Mouse (Mus musculus) heart, embryonic 16.5 days (tissue): ENCODE measurements at regions not wholly inside any gene's neighbourhood (a gene's known extent, or its start where the extent isn't known, plus 50 kb on each side); places are given as distances from the start of the nearest gene placed in this dataset.
A peak's percentile ranks its signal among the peaks of the same experiment; 100 is the strongest.
"Not testable (repeated sequence)": the region's sequence is repeated elsewhere in the genome, so short reads cannot be mapped to it uniquely, and the experiment has no call there.

Source experiments
- ATAC-seq: fragments of 200-750 bp; cut with Nextera tagmentation; replicated peaks from 2 replicates; pipeline ENCODE4 v1.8.0; 2017; ENCODE audit warnings: moderate number of reproducible peaks; ENCODE audit not compliant: insufficient read depth, low FRiP score; ENCODE audit errors: extremely low read depth
- H3K27ac ChIP-seq: fragments of 300-500 bp; sonication (generic); 2 replicates; pipeline ENCODE4 v1.5.1; 2014; ENCODE audit warnings: mild to moderate bottlenecking, low read length, control low read depth, moderate library complexity
- H3K27me3 ChIP-seq: fragments of 300-500 bp; sonication (generic); 2 replicates; pipeline ENCODE4 v1.6.1; 2014; ENCODE audit warnings: low read length, mixed read lengths; ENCODE audit not compliant: control insufficient read depth, insufficient read depth
- H3K36me3 ChIP-seq: fragments of 300-500 bp; sonication (generic); 2 replicates; pipeline ENCODE4 v1.6.1; 2014; ENCODE audit not compliant: control insufficient read depth, insufficient read depth
- H3K4me1 ChIP-seq: fragments of 300-500 bp; sonication (generic); 2 replicates; pipeline ENCODE4 v1.6.1; 2014; ENCODE audit warnings: low read length, mixed read lengths; ENCODE audit not compliant: control insufficient read depth, insufficient read depth
- H3K4me2 ChIP-seq: fragments of 300-500 bp; sonication (generic); 2 replicates; pipeline ENCODE4 v1.6.1; 2014; ENCODE audit warnings: low read depth, mild to moderate bottlenecking, control low read depth, low read length
- H3K4me3 ChIP-seq: fragments of 300-500 bp; sonication (generic); 2 replicates; pipeline ENCODE4 v1.5.1; 2014; ENCODE audit warnings: mild to moderate bottlenecking, control low read depth, low read length
- H3K9ac ChIP-seq: fragments of 300-500 bp; sonication (generic); 2 replicates; pipeline ENCODE4 v1.6.1; 2014; ENCODE audit warnings: low read length, control low read depth
- H3K9me3 ChIP-seq: fragments of 300-500 bp; sonication (generic); replicated peaks from 2 replicates; pipeline ENCODE4 v1.6.1; 2016; ENCODE audit warnings: low read length; ENCODE audit not compliant: control insufficient read depth
- WGBS: fragments of 180-500 bp; shearing (Covaris S2); extraction: QIAGEN DNeasy Blood & Tissue Kit; methylation state at CpG from one replicate; pipeline ENCODE4 v1.1.7; 2014; 5-methylcytosine and 5-hydroxymethylcytosine counted together

DNA sequence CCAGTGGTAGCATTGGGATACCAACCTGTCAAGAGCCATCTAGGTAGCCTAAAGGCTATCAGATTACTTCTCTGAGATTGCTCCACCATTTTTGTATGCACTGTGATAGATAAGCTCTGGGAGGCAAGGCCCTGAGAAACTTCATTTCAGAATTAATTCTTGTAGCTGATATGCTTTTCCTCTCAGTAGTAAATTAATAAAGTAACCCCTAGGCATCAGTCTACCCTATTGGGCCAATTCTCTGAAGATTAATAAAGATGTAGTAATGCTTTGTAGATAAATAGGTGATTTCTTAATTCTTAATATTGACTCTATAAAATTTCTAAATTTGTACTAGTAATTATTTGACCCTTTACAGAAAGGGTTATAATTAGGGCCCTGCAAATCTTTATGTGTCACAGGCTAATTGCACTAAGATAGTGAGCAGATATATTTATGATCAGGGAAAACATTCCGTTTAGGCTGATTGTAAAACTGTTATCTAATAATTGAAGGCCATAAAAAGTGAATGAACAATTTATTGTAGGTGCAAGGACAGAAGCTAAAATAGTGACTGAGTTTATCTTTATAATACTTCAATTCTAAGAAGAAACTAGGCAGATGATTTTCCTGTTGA lies 384.2 kb upstream of the 1700009N14Rik start:
- peaks cover 7% of the 10 kb centered on the region for H3K4me1 ChIP-seq
- 74% methylated on average over 1 of the region's 1 CpGs for WGBS
- no peaks in the 10 kb centered on the region for H3K9me3 ChIP-seq
- no peaks in the 10 kb centered on the region for H3K36me3 ChIP-seq
- H3K4me3 ChIP-seq = no peak overlapping the region
- no peak for ATAC-seq
- H3K27ac ChIP-seq = no peak overlapping the region
- no peak overlapping the region for H3K4me2 ChIP-seq
- H3K9ac ChIP-seq = no peak overlapping the region
- no peaks in the 10 kb centered on the region for H3K27me3 ChIP-seq

DNA sequence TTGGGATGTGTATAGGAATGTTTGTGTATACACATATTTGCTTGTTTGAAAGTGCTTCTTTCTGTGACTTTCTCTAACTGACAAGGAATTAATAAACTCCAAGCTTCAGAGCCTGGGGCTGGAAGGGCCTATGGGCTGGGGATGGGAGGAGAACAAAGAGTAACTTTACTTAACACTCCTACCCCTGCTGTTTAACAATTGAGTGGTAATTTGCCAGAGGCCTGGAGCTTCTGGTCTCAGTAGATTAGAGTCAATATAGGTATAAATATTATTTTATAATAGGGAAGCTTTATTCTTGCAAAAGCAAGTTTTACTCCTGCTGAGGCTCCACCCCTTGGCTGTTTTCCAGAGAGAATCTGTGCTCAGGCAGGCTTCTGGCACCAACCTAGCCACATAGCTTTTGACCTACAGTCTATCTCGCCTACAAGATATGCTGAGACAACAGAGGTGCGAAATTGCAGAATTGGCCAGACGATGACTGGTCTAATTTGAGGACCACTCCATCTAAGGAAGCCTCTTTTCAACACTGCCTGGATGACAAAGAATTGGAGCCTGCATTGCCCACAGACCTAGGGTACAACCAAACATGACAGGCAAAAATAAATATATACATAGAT lies 382.7 kb upstream of the 1700009N14Rik start:
- H3K9me3 ChIP-seq = no peaks in the 10 kb centered on the region
- ATAC-seq = peak; percentile 97
- peaks cover 7% of the 10 kb centered on the region for H3K4me1 ChIP-seq
- no peaks in the 10 kb centered on the region for H3K27me3 ChIP-seq
- no peaks in the 10 kb centered on the region for H3K36me3 ChIP-seq
- no peak overlapping the region for H3K27ac ChIP-seq
- H3K9ac ChIP-seq = no peak overlapping the region
- WGBS = 20% methylated on average over 3 of the region's 3 CpGs
- no peak overlapping the region for H3K4me2 ChIP-seq
- no peak overlapping the region for H3K4me3 ChIP-seq

DNA sequence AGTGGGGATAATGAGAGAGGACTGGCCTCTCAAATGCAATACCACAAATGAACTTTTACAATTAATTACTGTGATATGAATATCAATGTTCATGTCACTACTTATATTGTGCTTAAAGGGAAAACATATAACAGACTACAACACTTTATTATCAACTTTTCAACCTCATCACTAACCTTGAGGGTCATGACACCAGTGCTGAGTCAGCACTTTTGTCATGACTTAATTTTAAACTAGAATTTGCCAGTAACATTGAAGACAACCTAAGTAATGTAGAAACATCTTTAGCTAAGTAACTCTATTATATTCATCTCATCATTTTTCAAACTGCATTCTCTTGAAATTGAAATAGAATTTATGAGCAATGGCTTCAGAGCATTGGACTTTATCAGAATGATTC lies 378.6 kb upstream of the 1700009N14Rik start:
- H3K9me3 ChIP-seq = no peaks in the 10 kb centered on the region
- H3K27ac ChIP-seq = no peak overlapping the region
- peaks cover 7% of the 10 kb centered on the region for H3K4me1 ChIP-seq
- H3K9ac ChIP-seq = no peak overlapping the region
- no peak overlapping the region for H3K4me2 ChIP-seq
- no peaks in the 10 kb centered on the region for H3K27me3 ChIP-seq
- no peak overlapping the region for H3K4me3 ChIP-seq
- ATAC-seq = no peak
- H3K36me3 ChIP-seq = no peaks in the 10 kb centered on the region

- Histone ChIP-seq H3K4me2 (no peak overlapping the region), H3K27ac (no peak overlapping the region), H3K36me3 (no peaks in the 10 kb centered on the region), H3K27me3 (no peaks in the 10 kb centered on the region), H3K4me3 (no peak overlapping the region), H3K9ac (no peak overlapping the region), H3K9me3 (no peaks in the 10 kb centered on the region), H3K4me1 (no peaks in the 10 kb centered on the region)
- 87% methylated on average over 3 of the region's 3 CpGs for WGBS
- no peak for ATAC-seq
Observed at GRCm38 (mm10) chr4:39088284-39088683, 361.8 kb upstream of the 1700009N14Rik start.

DNA sequence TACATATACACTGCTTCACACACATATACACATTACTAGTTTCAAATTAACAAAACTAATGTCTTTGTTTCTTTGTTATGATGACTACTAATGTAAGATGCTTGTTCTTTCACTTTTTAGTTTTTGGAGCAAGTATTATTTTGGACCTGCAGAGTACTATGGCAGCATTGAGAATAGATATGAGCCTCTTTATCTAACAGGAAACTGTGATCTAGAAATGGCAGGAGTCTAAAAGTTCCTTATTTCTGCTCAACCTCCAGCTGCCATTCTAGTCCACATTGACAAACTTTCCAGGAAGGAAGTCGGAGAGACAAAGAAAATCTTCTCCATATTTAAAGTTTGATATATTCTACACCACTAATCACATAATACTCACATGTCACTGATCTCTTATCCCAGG lies 340.9 kb upstream of the 1700009N14Rik start:
- 64% methylated on average over 1 of the region's 1 CpGs for WGBS
- H3K4me3 ChIP-seq = no peak overlapping the region
- H3K27ac ChIP-seq = no peak overlapping the region
- H3K9me3 ChIP-seq = no peaks in the 10 kb centered on the region
- no peak overlapping the region for H3K4me2 ChIP-seq
- H3K4me1 ChIP-seq = no peaks in the 10 kb centered on the region
- no peak for ATAC-seq
- no peaks in the 10 kb centered on the region for H3K36me3 ChIP-seq
- no peak overlapping the region for H3K9ac ChIP-seq
- H3K27me3 ChIP-seq = no peaks in the 10 kb centered on the region

DNA sequence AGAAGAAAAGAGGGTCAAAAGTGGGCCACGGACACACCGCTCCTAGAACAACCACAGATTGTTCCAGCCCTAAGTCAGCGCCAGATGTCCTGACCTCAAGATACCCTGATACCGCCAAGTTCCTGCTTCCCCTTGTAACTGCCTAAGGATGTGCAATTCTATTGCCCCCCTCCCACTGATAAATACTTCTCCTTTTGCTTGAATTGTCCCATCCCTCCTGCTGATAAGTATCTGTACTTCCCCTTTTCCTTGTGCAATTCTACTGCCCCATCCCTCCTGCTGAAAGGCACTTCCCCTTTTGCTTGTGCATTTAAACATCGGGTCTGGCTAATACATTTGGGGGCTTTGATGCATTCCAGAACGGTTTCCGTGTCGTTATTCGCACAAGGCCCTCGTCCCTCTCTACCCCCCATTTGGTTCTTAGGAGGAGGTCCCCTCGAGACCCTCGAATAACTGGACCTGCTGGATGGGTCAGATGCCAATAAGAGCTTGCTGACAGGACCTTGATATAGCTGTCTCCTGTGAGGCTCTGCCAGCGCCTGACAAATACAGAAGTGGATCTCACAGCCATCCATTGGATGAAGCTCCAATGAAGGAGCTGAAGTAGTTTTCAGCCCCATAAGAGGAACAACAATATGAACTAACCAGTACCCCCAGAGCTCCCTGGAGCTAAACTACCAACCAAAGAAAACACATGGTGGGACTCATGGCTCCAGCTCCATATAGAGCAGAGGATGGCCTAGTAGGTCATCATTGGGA lies 336.7 kb upstream of the 1700009N14Rik start:
- not testable (repeated sequence) for H3K4me3 ChIP-seq, H3K36me3 ChIP-seq, H3K4me2 ChIP-seq, ATAC-seq, H3K9ac ChIP-seq, H3K27ac ChIP-seq, H3K27me3 ChIP-seq, H3K4me1 ChIP-seq, H3K9me3 ChIP-seq
- 78% methylated on average over 13 of the region's 13 CpGs for WGBS

- H3K4me3 ChIP-seq = no peak overlapping the region
- H3K27me3 ChIP-seq = no peaks in the 10 kb centered on the region
- H3K27ac ChIP-seq = no peak overlapping the region
- H3K4me2 ChIP-seq = no peak overlapping the region
- no peaks in the 10 kb centered on the region for H3K9me3 ChIP-seq
- H3K36me3 ChIP-seq = no peaks in the 10 kb centered on the region
- 0 out of 2 replicates have a peak, but pooled peaks cover 3% of the 10 kb centered on the region for H3K4me1 ChIP-seq
- no peak for ATAC-seq
- no peak overlapping the region for H3K9ac ChIP-seq
Observed at GRCm38 (mm10) chr4:39125528-39125927, 324.6 kb upstream of the 1700009N14Rik start.
